Mouse (Mus musculus): Measurements from ENCODE around the gene Cdk8.

DNA sequence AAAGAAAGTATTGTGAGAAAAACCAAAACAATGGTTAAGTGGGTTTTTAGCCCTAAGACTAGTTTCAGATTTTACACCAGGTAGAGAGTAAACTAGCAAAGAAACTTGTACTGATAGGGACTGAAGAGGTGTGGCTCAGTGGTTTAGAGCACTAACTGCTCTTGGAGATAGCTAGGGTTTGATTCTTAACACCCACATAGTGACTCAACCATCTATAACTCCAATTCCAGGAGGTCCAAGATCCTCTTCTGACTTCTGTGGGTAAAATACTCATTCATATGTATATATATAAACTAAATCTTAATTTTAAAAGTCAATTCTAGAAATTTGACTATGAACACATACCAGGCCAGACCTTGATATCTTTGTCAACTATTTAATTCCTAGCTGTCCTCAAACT lies 49.0 kb downstream of the Cdk8 start:
- TF ChIP-seq CTCF (IDR thresholded peaks at IDR 0.05; ENCODE audit: extremely low read depth, insufficient read depth, insufficient read length, insufficient replicate concordance) (no peak), POLR2A (IDR thresholded peaks at IDR 0.05; ENCODE audit: low read depth, low read length) (no peak)

Measured in spleen, adult 2 months (tissue).